In genomic region chr19:55999409-55999808, GRCm38 (mm10) we compare ENCODE assay signal across 26 mouse cellular contexts.
DNase-seq lines count a peak whose midpoint lies in the region; ATAC-seq and TF ChIP-seq lines count a peak whose summit lies in the region.
"Had no signal": no experiment of that assay in that cellular context is flagged by ENCODE, and none has a peak within 500 bp of the region (broad histone marks: within the 10 kb centered on the region; RNA-seq: fewer than 3 reads in every experiment).

No protein-coding gene starts in this region.

- no peaks in the 10 kb centered on the region for H3K36me3 ChIP-seq in midbrain, embryonic 14.5 days (ENCODE audit: control insufficient read depth, insufficient read depth, low read length)
- no peaks in the 10 kb centered on the region for H3K36me3 ChIP-seq in midbrain, embryonic 11.5 days (ENCODE audit: control insufficient read depth, insufficient read depth, low read length)
- H3K36me3 ChIP-seq in midbrain, embryonic 16.5 days (ENCODE audit: control insufficient read depth, insufficient read depth, low read length) = no peaks in the 10 kb centered on the region
- H3K36me3 ChIP-seq in midbrain, embryonic 13.5 days = no peaks in the 10 kb centered on the region
- H3K36me3 ChIP-seq in midbrain, postnatal 0 days (ENCODE audit: insufficient read depth, low read length) = no peaks in the 10 kb centered on the region
- H3K36me3 ChIP-seq: embryonic facial prominence, embryonic 13.5 days; embryonic facial prominence, embryonic 15.5 days; forebrain, embryonic 10.5 days; forebrain, embryonic 12.5 days; G1E had no signal

- peak overlapping the region; percentile 38; the same call in 1 of the 2 replicates for H3K27ac ChIP-seq in midbrain, embryonic 14.5 days (replicated peaks; ENCODE audit: low read depth, low read length)
- no peak overlapping the region for H3K27ac ChIP-seq in midbrain, embryonic 11.5 days (ENCODE audit: low read depth, low read length)
- no peak overlapping the region for H3K27ac ChIP-seq in midbrain, embryonic 16.5 days (ENCODE audit: low read length)
- no peak overlapping the region for H3K27ac ChIP-seq in midbrain, embryonic 13.5 days
- 0 out of 2 replicates have a peak overlapping the region, but pooled peaks have one; percentile 26 for H3K27ac ChIP-seq in midbrain, postnatal 0 days (ENCODE audit: low read depth, low read length)
- H3K27ac ChIP-seq: embryonic facial prominence, embryonic 13.5 days; embryonic facial prominence, embryonic 15.5 days; forebrain, embryonic 12.5 days had no signal

- DNase-seq in midbrain, embryonic 14.5 days = peak; percentile 28
- no peak for DNase-seq in midbrain, embryonic 11.5 days (ENCODE audit: low spot score, missing footprints)
- DNase-seq in midbrain, postnatal 0 days (ENCODE audit: low spot score) = no peak
- no peak for DNase-seq in layer of hippocampus, postnatal 25 days (ENCODE audit: extremely low spot score in 1 of 2, low spot score in 1 of 2)
- DNase-seq: adrenal gland, adult 8-10 months; adrenal gland, postnatal 14 days; adrenal gland, postnatal 36 days; B cell, adult 2 months; cerebellum, adult 11 months; cerebellum, adult 8-10 months; cerebellum, adult 9-11 months; cerebellum, postnatal 36 days; embryo, embryonic 11 days had no signal

- 58% methylated on average over 3 of the region's 3 CpGs for WGBS in midbrain, embryonic 14.5 days
- 88% methylated on average over 3 of the region's 3 CpGs for WGBS in midbrain, embryonic 11.5 days
- WGBS in midbrain, embryonic 16.5 days = 62% methylated on average over 3 of the region's 3 CpGs
- 76% methylated on average over 3 of the region's 3 CpGs for WGBS in midbrain, embryonic 13.5 days
- WGBS in midbrain, postnatal 0 days = 59% methylated on average over 3 of the region's 3 CpGs

- H3K4me2 ChIP-seq in midbrain, embryonic 14.5 days (ENCODE audit: low read length) = no peak overlapping the region
- no peak overlapping the region for H3K4me2 ChIP-seq in midbrain, embryonic 11.5 days
- no peak overlapping the region for H3K4me2 ChIP-seq in midbrain, embryonic 16.5 days (ENCODE audit: low read length)
- no peak overlapping the region for H3K4me2 ChIP-seq in midbrain, embryonic 13.5 days (replicated peaks)
- no peak overlapping the region for H3K4me2 ChIP-seq in midbrain, postnatal 0 days (ENCODE audit: low read depth, low read length, poor library complexity, severe bottlenecking)
- H3K4me2 ChIP-seq: embryonic facial prominence, embryonic 13.5 days; embryonic facial prominence, embryonic 15.5 days; forebrain, embryonic 12.5 days had no signal

- TF ChIP-seq CTCF in midbrain, postnatal 0 days (IDR thresholded peaks at IDR 0.05) = no peak

- no peaks in the 10 kb centered on the region for H3K9me3 ChIP-seq in midbrain, embryonic 14.5 days (ENCODE audit: control insufficient read depth, low read length)
- H3K9me3 ChIP-seq in midbrain, embryonic 11.5 days (ENCODE audit: control insufficient read depth, low read length) = no peaks in the 10 kb centered on the region
- H3K9me3 ChIP-seq in midbrain, embryonic 16.5 days (replicated peaks; ENCODE audit: control insufficient read depth, low read length, poor library complexity, severe bottlenecking) = no peaks in the 10 kb centered on the region
- no peaks in the 10 kb centered on the region for H3K9me3 ChIP-seq in midbrain, embryonic 13.5 days
- no peaks in the 10 kb centered on the region for H3K9me3 ChIP-seq in midbrain, postnatal 0 days (ENCODE audit: low read length)
- H3K9me3 ChIP-seq: embryonic facial prominence, embryonic 13.5 days; embryonic facial prominence, embryonic 15.5 days; forebrain, embryonic 10.5 days; forebrain, embryonic 12.5 days had no signal

- no peak overlapping the region for H3K9ac ChIP-seq in midbrain, embryonic 14.5 days (replicated peaks; ENCODE audit: low read length)
- H3K9ac ChIP-seq in midbrain, embryonic 11.5 days (ENCODE audit: low read length) = no peak overlapping the region
- no peak overlapping the region for H3K9ac ChIP-seq in midbrain, embryonic 16.5 days (ENCODE audit: low read depth, low read length)
- H3K9ac ChIP-seq in midbrain, embryonic 13.5 days (replicated peaks) = no peak overlapping the region
- H3K9ac ChIP-seq in midbrain, postnatal 0 days (replicated peaks; ENCODE audit: low read length, poor library complexity, severe bottlenecking) = no peak overlapping the region
- H3K9ac ChIP-seq: embryonic facial prominence, embryonic 13.5 days; embryonic facial prominence, embryonic 15.5 days; forebrain, embryonic 12.5 days had no signal

- H3K27me3 ChIP-seq in midbrain, embryonic 14.5 days (ENCODE audit: control insufficient read depth, insufficient read depth, low read length) = no peaks in the 10 kb centered on the region
- H3K27me3 ChIP-seq in midbrain, embryonic 11.5 days (ENCODE audit: control insufficient read depth, insufficient read depth, low read length) = no peaks in the 10 kb centered on the region
- no peaks in the 10 kb centered on the region for H3K27me3 ChIP-seq in midbrain, embryonic 16.5 days (ENCODE audit: control insufficient read depth, insufficient read depth, low read depth, low read length)
- H3K27me3 ChIP-seq in midbrain, embryonic 13.5 days = no peaks in the 10 kb centered on the region
- no peaks in the 10 kb centered on the region for H3K27me3 ChIP-seq in midbrain, postnatal 0 days (ENCODE audit: insufficient read depth, low read length)
- H3K27me3 ChIP-seq: embryonic facial prominence, embryonic 15.5 days; Patski had no signal

- H3K4me1 ChIP-seq in midbrain, embryonic 14.5 days (ENCODE audit: control insufficient read depth, insufficient read depth, low read length) = 0 out of 2 replicates have a peak, but pooled peaks cover 14% of the 10 kb centered on the region
- H3K4me1 ChIP-seq in midbrain, embryonic 11.5 days (ENCODE audit: control insufficient read depth, insufficient read depth, low read length) = no peaks in the 10 kb centered on the region
- peaks cover 2% of the 10 kb centered on the region; the same call in 1 of the 2 replicates for H3K4me1 ChIP-seq in midbrain, embryonic 16.5 days (ENCODE audit: control insufficient read depth, insufficient read depth, low read length)
- H3K4me1 ChIP-seq in midbrain, embryonic 13.5 days (replicated peaks) = peaks cover 22% of the 10 kb centered on the region
- peaks cover 3% of the 10 kb centered on the region; the same call in 1 of the 2 replicates for H3K4me1 ChIP-seq in midbrain, postnatal 0 days (ENCODE audit: insufficient read depth, low read length)

- H3K4me3 ChIP-seq in midbrain, embryonic 14.5 days (replicated peaks; ENCODE audit: low read depth, low read length) = no peak overlapping the region
- no peak overlapping the region for H3K4me3 ChIP-seq in midbrain, embryonic 11.5 days (ENCODE audit: low read depth, low read length)
- H3K4me3 ChIP-seq in midbrain, embryonic 16.5 days (ENCODE audit: low read depth, low read length) = no peak overlapping the region
- H3K4me3 ChIP-seq in midbrain, embryonic 13.5 days (replicated peaks) = no peak overlapping the region
- H3K4me3 ChIP-seq in midbrain, postnatal 0 days (ENCODE audit: low read depth, low read length) = no peak overlapping the region
- H3K4me3 ChIP-seq: embryonic facial prominence, embryonic 13.5 days; embryonic facial prominence, embryonic 15.5 days; erythroblast, embryonic 14.5 days; forebrain, embryonic 10.5 days; forebrain, embryonic 12.5 days had no signal

- ATAC-seq in midbrain, embryonic 14.5 days (ENCODE audit: low FRiP score, low TSS enrichment) = no peak
- ATAC-seq in midbrain, embryonic 11.5 days (ENCODE audit: low FRiP score) = no peak
- peak; percentile 73 for ATAC-seq in midbrain, embryonic 16.5 days
- ATAC-seq in midbrain, embryonic 13.5 days = no peak
- peak; percentile 54; the same call in 1 of the 2 replicates for ATAC-seq in midbrain, postnatal 0 days (ENCODE audit: low FRiP score)
- ATAC-seq: activated CD4-positive, CD25-positive, alpha-beta regulatory T cell, adult 4 months; CD4-positive, CD25-positive, alpha-beta regulatory T cell, adult 4 months; forebrain, embryonic 14.5 days; forebrain, embryonic 16.5 days; Patski had no signal

Comparison
In these comparisons a context has a peak if more than half of its experiments do, and no peak if none do; other contexts are left out.
1. ATAC-seq: peak in midbrain, embryonic 16.5 days (single experiment) and midbrain, postnatal 0 days (single experiment); none in midbrain, embryonic 14.5 days (single experiment), midbrain, embryonic 11.5 days (single experiment) and midbrain, embryonic 13.5 days (single experiment).
2. H3K27ac ChIP-seq: peak in midbrain, embryonic 14.5 days (single experiment) and midbrain, postnatal 0 days (single experiment); none in midbrain, embryonic 11.5 days (single experiment), midbrain, embryonic 16.5 days (single experiment) and midbrain, embryonic 13.5 days (single experiment).